Mouse (Mus musculus): ENCODE results near the gene Cacnb4. TPM values are rescaled to one million over a fixed set of nuclear protein-coding genes. Genes with fewer than 3 reads are reported as not detected.

The Cacnb4 gene
- total and polyA plus RNA-seq, 3 experiments: 0.16 to 0.61 (median 0.29) TPM

DNA sequence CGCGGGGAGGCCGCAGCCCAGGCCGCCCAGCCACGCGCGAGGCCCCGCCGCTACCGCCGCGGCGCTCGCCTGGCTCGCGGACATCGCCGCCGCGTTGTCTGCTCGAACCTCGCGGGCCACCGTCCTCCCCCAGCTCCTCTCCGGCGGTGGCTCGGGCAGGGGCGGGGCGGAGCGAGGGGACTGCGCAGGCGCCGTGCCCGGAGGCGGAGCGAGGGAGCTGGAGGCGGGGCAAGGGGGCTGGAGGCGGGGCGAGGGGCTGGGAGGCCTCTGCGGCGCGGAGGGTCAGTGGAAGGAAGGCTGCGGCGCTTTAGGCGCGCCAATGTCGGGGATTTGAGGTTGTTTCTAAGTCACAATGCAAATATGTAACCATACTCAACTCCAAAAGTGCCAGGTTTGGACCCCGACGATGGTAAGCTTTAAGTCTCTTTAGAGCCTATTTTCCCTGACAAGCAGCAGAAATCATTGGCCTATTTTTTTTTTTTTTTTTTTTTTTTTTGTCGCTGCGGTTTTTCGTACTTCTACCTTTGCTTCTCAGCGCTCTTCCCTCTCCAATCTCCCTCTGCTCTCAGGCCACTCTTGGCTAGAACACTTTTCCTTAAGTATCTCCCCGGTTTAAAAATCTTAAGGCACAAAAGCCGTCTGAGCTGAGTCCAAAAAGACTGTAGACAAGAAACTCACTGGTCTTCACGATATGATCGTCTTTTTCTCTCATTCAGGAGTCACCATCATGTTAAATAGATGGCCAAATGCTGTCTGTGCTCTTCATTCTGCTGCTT lies 251.7 kb downstream of the Cacnb4 start, which contains the start of gene Arl5a:
Arl5a (minus strand) TSS at position 155 of the 776 bp plus-strand sequence.
- no peaks in the 10 kb centered on the region for H3K27me3 ChIP-seq (ENCODE audit: control insufficient read depth, insufficient read depth, low read length)
- peak within 1 kb of the TSS; percentile 97 for H3K4me3 ChIP-seq
- 0 out of 2 replicates have a peak, but pooled peaks have one; percentile 15 for TF ChIP-seq EP300 (IDR thresholded peaks at IDR 0.05; ENCODE audit: insufficient read depth, low read depth, low read length)
- TF ChIP-seq POLR2A (IDR thresholded peaks at IDR 0.05; ENCODE audit: insufficient read depth, low read depth, low read length): peak; percentile 96
- TF ChIP-seq CTCF (IDR thresholded peaks at IDR 0.05): no peak
- peaks cover 6% of the 10 kb centered on the region for H3K79me2 ChIP-seq (replicated peaks; ENCODE audit: control insufficient read depth, insufficient read depth, low read length)
- DNase-seq: peak; percentile 96 to 99
- under 1% methylated on average over 46 of the region's 57 CpGs for WGBS
- peak within 1 kb of the TSS; percentile 88 for H3K9ac ChIP-seq (ENCODE audit: low read depth, low read length)
- H3K4me1 ChIP-seq (ENCODE audit: control insufficient read depth, insufficient read depth, low read length): peaks cover 17% of the 10 kb centered on the region
- H3K36me3 ChIP-seq (ENCODE audit: control insufficient read depth, insufficient read depth, low read length): peaks cover 24% of the 10 kb centered on the region
- peak within 1 kb of the TSS; percentile 93 for H3K27ac ChIP-seq
- intact Hi-C loops (cut with DNase I): loop anchor here (5.0 to 10.0 kb wide), 5 partner anchors 147 to 770 kb away; partner anchors contain the start of genes Arl6ip6, Prpf40a, Rif1 and Stam2

DNA sequence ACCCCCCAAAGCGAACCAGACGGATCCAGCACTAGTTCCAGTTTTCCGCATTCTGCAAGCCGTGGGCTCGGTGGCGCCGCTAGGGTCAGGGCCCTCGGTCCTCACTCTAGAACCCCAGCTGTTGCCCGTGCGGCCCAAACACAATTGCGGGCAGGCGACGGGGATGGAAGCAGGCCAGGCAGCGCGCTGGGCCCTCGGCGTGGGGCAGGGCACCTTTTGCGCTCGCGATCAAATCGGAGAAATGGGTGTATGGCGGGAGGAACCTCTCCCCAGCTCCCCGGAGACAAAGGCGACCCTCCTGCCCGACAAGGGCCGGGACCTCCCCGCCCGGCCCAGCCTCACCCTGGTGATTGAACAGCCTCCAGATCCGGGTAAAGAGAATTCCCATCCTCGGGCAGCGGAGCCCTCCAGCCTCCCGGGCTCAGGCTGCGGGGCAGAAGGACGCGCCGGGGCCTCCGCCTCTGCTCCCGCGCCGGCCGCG lies 252.3 kb downstream of the Cacnb4 start:
- H3K4me3 ChIP-seq: peak overlapping the region; percentile 97
- DNase-seq: peak in 1 of 2 experiments; percentile 75
- H3K9ac ChIP-seq (ENCODE audit: low read depth, low read length): peak overlapping the region; percentile 84
- intact Hi-C loops (cut with DNase I): loop anchor here (5.0 to 10.0 kb wide), 4 partner anchors 148 to 771 kb away; partner anchors contain the start of genes Arl6ip6, Prpf40a and Rif1
- no peaks in the 10 kb centered on the region for H3K27me3 ChIP-seq (ENCODE audit: control insufficient read depth, insufficient read depth, low read length)
- peak overlapping the region; percentile 93 for H3K27ac ChIP-seq
- peaks cover 8% of the 10 kb centered on the region for H3K79me2 ChIP-seq (replicated peaks; ENCODE audit: control insufficient read depth, insufficient read depth, low read length)
- H3K36me3 ChIP-seq (ENCODE audit: control insufficient read depth, insufficient read depth, low read length): peaks cover 27% of the 10 kb centered on the region
- TF ChIP-seq CTCF (IDR thresholded peaks at IDR 0.05): no peak
- TF ChIP-seq POLR2A (IDR thresholded peaks at IDR 0.05; ENCODE audit: insufficient read depth, low read depth, low read length): no peak
- no peak for TF ChIP-seq EP300 (IDR thresholded peaks at IDR 0.05; ENCODE audit: insufficient read depth, low read depth, low read length)
- H3K4me1 ChIP-seq (ENCODE audit: control insufficient read depth, insufficient read depth, low read length): peaks cover 20% of the 10 kb centered on the region
- under 1% methylated on average over 37 of the region's 42 CpGs for WGBS

DNA sequence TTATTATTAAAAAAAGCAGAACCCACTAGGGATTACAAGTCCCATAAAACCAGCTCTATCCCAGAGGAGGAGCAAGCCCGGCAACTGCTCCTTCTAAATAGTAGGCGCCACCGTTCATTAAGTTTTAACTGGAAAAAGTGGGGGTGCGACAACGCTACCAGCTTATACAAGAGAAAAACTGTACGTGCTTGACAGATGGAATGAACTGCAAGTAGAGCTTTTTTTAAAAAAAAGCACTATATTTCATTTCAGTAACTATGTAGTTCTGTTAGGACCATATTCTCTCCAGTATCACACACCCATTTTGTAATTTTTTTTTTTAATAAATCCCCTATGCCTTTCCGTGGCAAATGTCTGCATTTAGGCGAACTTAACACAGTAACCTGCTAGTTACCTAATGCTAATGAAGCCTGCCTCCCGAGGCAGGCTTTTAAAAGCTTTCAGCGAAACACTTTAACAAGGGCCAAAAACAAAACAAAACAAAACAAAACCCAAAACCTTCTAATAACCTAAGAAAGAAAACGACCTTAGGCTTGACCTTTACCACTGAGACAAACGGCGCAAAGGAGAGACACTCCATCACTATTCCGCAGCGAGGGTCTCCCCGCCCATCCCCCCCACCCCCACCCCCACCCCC lies 252.9 kb downstream of the Cacnb4 start:
- 2% methylated on average over 16 of the region's 16 CpGs for WGBS
- peaks cover 24% of the 10 kb centered on the region for H3K4me1 ChIP-seq (ENCODE audit: control insufficient read depth, insufficient read depth, low read length)
- TF ChIP-seq POLR2A (IDR thresholded peaks at IDR 0.05; ENCODE audit: insufficient read depth, low read depth, low read length) (no peak), EP300 (IDR thresholded peaks at IDR 0.05; ENCODE audit: insufficient read depth, low read depth, low read length) (no peak), CTCF (IDR thresholded peaks at IDR 0.05) (no peak)
- H3K79me2 ChIP-seq (replicated peaks; ENCODE audit: control insufficient read depth, insufficient read depth, low read length): peaks cover 11% of the 10 kb centered on the region
- peak overlapping the region; percentile 40; the same call in 1 of the 2 replicates for H3K9ac ChIP-seq (ENCODE audit: low read depth, low read length)
- H3K27ac ChIP-seq: peak overlapping the region; percentile 93
- peak overlapping the region; percentile 97 for H3K4me3 ChIP-seq
- H3K27me3 ChIP-seq (ENCODE audit: control insufficient read depth, insufficient read depth, low read length): no peaks in the 10 kb centered on the region
- H3K36me3 ChIP-seq (ENCODE audit: control insufficient read depth, insufficient read depth, low read length): peaks cover 31% of the 10 kb centered on the region
- intact Hi-C loops (cut with DNase I): loop anchor here (5.0 to 10.0 kb wide), 4 partner anchors 149 to 771 kb away; partner anchors contain the start of genes Arl6ip6, Prpf40a and Rif1
- no peak for DNase-seq

DNA sequence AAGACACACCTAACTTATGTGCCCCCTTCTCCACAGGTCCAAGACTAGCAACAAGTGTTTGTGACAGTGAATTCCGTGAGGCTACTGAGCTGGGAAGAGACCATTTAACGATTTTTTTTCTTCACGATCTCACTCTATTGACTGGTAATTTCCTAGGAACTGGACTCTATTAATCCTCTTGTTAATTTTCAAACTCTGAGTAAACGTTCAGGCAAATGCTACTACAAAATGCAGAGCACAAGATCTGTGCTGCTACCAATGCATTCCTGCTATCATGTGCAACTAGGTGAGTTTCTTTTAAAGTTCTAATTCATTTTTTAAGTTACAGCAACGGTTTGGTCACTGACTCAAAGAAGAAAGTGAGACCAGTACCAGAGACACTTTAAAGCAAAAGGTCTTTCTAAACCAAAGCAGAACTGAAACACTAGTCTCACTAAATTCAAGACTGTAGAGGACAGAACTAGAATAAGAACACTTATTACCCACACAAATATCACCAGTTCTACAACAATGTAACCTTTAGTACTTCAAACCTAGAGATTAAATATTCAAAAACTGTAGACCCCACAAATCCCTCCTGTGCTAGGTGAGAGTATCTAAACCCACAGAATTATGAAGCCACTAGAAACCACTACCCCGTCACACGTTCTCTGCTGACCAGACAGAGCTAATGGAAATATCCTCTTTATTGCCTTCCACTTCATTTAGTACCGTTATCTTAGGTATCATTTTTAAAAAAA lies 253.6 kb downstream of the Cacnb4 start:
- H3K36me3 ChIP-seq (ENCODE audit: control insufficient read depth, insufficient read depth, low read length): peaks cover 31% of the 10 kb centered on the region
- DNase-seq: no peak
- peak overlapping the region; percentile 97 for H3K4me3 ChIP-seq
- H3K79me2 ChIP-seq (replicated peaks; ENCODE audit: control insufficient read depth, insufficient read depth, low read length): peaks cover 13% of the 10 kb centered on the region
- H3K4me1 ChIP-seq (ENCODE audit: control insufficient read depth, insufficient read depth, low read length): peaks cover 24% of the 10 kb centered on the region
- H3K27me3 ChIP-seq (ENCODE audit: control insufficient read depth, insufficient read depth, low read length): no peaks in the 10 kb centered on the region
- H3K9ac ChIP-seq (ENCODE audit: low read depth, low read length): peak overlapping the region; percentile 38; the same call in 1 of the 2 replicates
- TF ChIP-seq CTCF (IDR thresholded peaks at IDR 0.05) (no peak), EP300 (IDR thresholded peaks at IDR 0.05; ENCODE audit: insufficient read depth, low read depth, low read length) (no peak), POLR2A (IDR thresholded peaks at IDR 0.05; ENCODE audit: insufficient read depth, low read depth, low read length) (no peak)
- 31% methylated on average over 8 of the region's 8 CpGs for WGBS
- intact Hi-C loops (cut with DNase I): loop anchor here (5.0 to 10.0 kb wide), 4 partner anchors 149 to 772 kb away; partner anchors contain the start of genes Arl6ip6, Prpf40a and Rif1
- H3K27ac ChIP-seq: peak overlapping the region; percentile 93; the same call in 1 of the 2 replicates

DNA sequence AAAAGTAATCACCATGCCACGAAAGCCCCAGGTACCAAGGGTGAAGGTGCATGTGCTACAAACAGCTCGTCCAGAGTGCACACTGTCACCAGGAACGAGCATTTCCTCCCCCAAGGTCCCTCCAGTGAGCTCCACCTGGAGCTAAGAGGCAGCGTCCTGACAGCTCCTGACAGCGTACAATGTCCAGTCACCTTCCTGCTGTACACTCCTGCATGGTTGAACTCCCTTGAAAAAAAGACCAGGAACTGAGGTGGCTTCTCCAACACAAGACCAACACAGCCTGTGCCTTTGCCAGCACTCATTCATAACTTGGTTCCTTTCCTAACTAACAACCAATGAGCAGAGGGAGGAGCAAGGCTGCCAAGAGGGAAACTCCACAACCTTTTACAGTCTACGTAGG lies 255.4 kb downstream of the Cacnb4 start:
- peaks cover 31% of the 10 kb centered on the region for H3K36me3 ChIP-seq (ENCODE audit: control insufficient read depth, insufficient read depth, low read length)
- peaks cover 13% of the 10 kb centered on the region for H3K79me2 ChIP-seq (replicated peaks; ENCODE audit: control insufficient read depth, insufficient read depth, low read length)
- H3K9ac ChIP-seq (ENCODE audit: low read depth, low read length): 0 out of 2 replicates have a peak overlapping the region, but pooled peaks have one; percentile 20
- no peak overlapping the region for H3K4me3 ChIP-seq
- H3K27me3 ChIP-seq (ENCODE audit: control insufficient read depth, insufficient read depth, low read length): no peaks in the 10 kb centered on the region
- no peak overlapping the region for H3K27ac ChIP-seq
- 17% methylated on average over 6 of the region's 6 CpGs for WGBS
- no peak for DNase-seq
- H3K4me1 ChIP-seq (ENCODE audit: control insufficient read depth, insufficient read depth, low read length): peaks cover 25% of the 10 kb centered on the region
- no peak for TF ChIP-seq EP300 (IDR thresholded peaks at IDR 0.05; ENCODE audit: insufficient read depth, low read depth, low read length)
- intact Hi-C loops (cut with DNase I): loop anchor here (5.0 to 10.0 kb wide), 4 partner anchors 151 to 774 kb away; partner anchors contain the start of genes Arl6ip6, Prpf40a and Rif1

Data from heart, adult 2 months (tissue).